Mouse (Mus musculus) stomach, embryonic 16.5 days (tissue): Measurements from ENCODE around the gene Mcur1. TPM values are rescaled to one million over a fixed set of nuclear protein-coding genes. Genes with fewer than 3 reads are reported as not detected.

ENCODE experiments used
- ATAC-seq: fragments of 200-750 bp; cut with Nextera tagmentation; 2 replicates; pipeline ENCODE4 v1.8.0; 2017; ENCODE audit warnings: moderate number of reproducible peaks, moderate TSS enrichment; ENCODE audit not compliant: insufficient read depth, low FRiP score
- H3K27ac ChIP-seq: fragments of 300-500 bp; sonication (generic); 2 replicates; pipeline ENCODE4 v1.5.1; 2014; ENCODE audit warnings: low read length
- H3K27me3 ChIP-seq: fragments of 300-500 bp; sonication (generic); 2 replicates; pipeline ENCODE4 v1.6.1; 2014; ENCODE audit warnings: low read length, control low read depth, mixed read lengths; ENCODE audit not compliant: control insufficient read depth, insufficient read depth
- H3K36me3 ChIP-seq: fragments of 300-500 bp; sonication (generic); 2 replicates; pipeline ENCODE4 v1.6.1; 2014; ENCODE audit warnings: low read length; ENCODE audit not compliant: control insufficient read depth, insufficient read depth
- H3K4me1 ChIP-seq: fragments of 300-500 bp; sonication (generic); 2 replicates; pipeline ENCODE4 v1.6.1; 2014; ENCODE audit warnings: low read length, control low read depth, mixed read lengths; ENCODE audit not compliant: control insufficient read depth, insufficient read depth
- H3K4me2 ChIP-seq: fragments of 300-500 bp; sonication (generic); 2 replicates; pipeline ENCODE4 v1.6.1; 2014; ENCODE audit warnings: low read depth, low read length, mixed read lengths
- H3K4me3 ChIP-seq: fragments of 300-500 bp; sonication (generic); replicated peaks from 2 replicates; pipeline ENCODE4 v1.5.1; 2014; ENCODE audit warnings: mild to moderate bottlenecking, low read length
- H3K9ac ChIP-seq: fragments of 300-500 bp; sonication (generic); 2 replicates; pipeline ENCODE4 v1.6.1; 2014; ENCODE audit warnings: low read length
- H3K9me3 ChIP-seq: fragments of 300-500 bp; sonication (generic); replicated peaks from 2 replicates; pipeline ENCODE4 v1.6.1; 2016; ENCODE audit warnings: low read length, control low read depth; ENCODE audit not compliant: control insufficient read depth
- WGBS: fragments of 180-500 bp; shearing (Covaris S2); extraction: QIAGEN DNeasy Blood & Tissue Kit; methylation state at CpG from one replicate; pipeline ENCODE4 v1.1.7; 2014; 5-methylcytosine and 5-hydroxymethylcytosine counted together
- polyA plus RNA-seq: library from polyadenylated mRNA; unstranded; fragments of >200 nt; fragmentation: Nextera tagmentation; extraction: Ambion mirVana; gene quantifications from 2 replicates; pipeline ENCODE4 v1.2.1, GENCODE M21; 2015

Mcur1 gene
- 10.1 and 10.6 TPM in 2 replicates for polyA plus RNA-seq

GRCm38 (mm10) chr13:43559711-43560457 is at the start of gene Mcur1:
Gene Mcur1 (minus strand): TSS chr13:43560191.
- ATAC-seq = peak; percentile 97
- H3K4me3 ChIP-seq = peak within 1 kb of the TSS; percentile 89
- no peaks in the 10 kb centered on the region for H3K9me3 ChIP-seq
- H3K27ac ChIP-seq = peak within 1 kb of the TSS; percentile 91
- peak within 1 kb of the TSS; percentile 91 for H3K9ac ChIP-seq
- no peaks in the 10 kb centered on the region for H3K27me3 ChIP-seq
- H3K4me2 ChIP-seq = peak within 1 kb of the TSS; percentile 83
- H3K4me1 ChIP-seq = peaks cover 13% of the 10 kb centered on the region
- under 1% methylated on average over 90 of the region's 100 CpGs for WGBS
- no peaks in the 10 kb centered on the region for H3K36me3 ChIP-seq

- Histone ChIP-seq H3K9me3 (no peaks in the 10 kb centered on the region), H3K4me1 (no peaks in the 10 kb centered on the region), H3K27ac (no peak overlapping the region), H3K27me3 (no peaks in the 10 kb centered on the region), H3K9ac (no peak overlapping the region), H3K4me2 (no peak overlapping the region), H3K36me3 (no peaks in the 10 kb centered on the region), H3K4me3 (no peak overlapping the region)
- no peak for ATAC-seq
- 73% methylated on average over 6 of the region's 6 CpGs for WGBS
These were observed 48.9 kb upstream of the Mcur1 start for GRCm38 (mm10) chr13:43608854-43609253.

- Histone ChIP-seq H3K27me3 (no peaks in the 10 kb centered on the region), H3K4me3 (no peak overlapping the region), H3K27ac (no peak overlapping the region), H3K9me3 (no peaks in the 10 kb centered on the region), H3K4me1 (no peaks in the 10 kb centered on the region), H3K36me3 (no peaks in the 10 kb centered on the region), H3K9ac (no peak overlapping the region), H3K4me2 (no peak overlapping the region)
- 68% methylated on average over 13 of the region's 13 CpGs for WGBS
- no peak for ATAC-seq
These were observed 43.1 kb upstream of the Mcur1 start for GRCm38 (mm10) chr13:43603042-43603441.

GRCm38 (mm10) chr13:43602440-43602839 is 42.4 kb upstream of the Mcur1 start:
- Histone ChIP-seq H3K4me2 (no peak overlapping the region), H3K4me1 (no peaks in the 10 kb centered on the region), H3K9ac (no peak overlapping the region), H3K27ac (no peak overlapping the region), H3K36me3 (no peaks in the 10 kb centered on the region), H3K4me3 (no peak overlapping the region), H3K9me3 (no peaks in the 10 kb centered on the region), H3K27me3 (no peaks in the 10 kb centered on the region)
- WGBS = 85% methylated on average over 2 of the region's 2 CpGs
- ATAC-seq = no peak

GRCm38 (mm10) chr13:43600967-43601366 is 41.0 kb upstream of the Mcur1 start:
- 91% methylated on average over 6 of the region's 6 CpGs for WGBS
- Histone ChIP-seq H3K36me3 (no peaks in the 10 kb centered on the region), H3K27me3 (no peaks in the 10 kb centered on the region), H3K4me1 (no peaks in the 10 kb centered on the region), H3K9me3 (no peaks in the 10 kb centered on the region), H3K4me3 (no peak overlapping the region), H3K4me2 (no peak overlapping the region), H3K9ac (no peak overlapping the region), H3K27ac (no peak overlapping the region)
- no peak for ATAC-seq

- Histone ChIP-seq H3K36me3 (no peaks in the 10 kb centered on the region), H3K27ac (no peak overlapping the region), H3K4me1 (no peaks in the 10 kb centered on the region), H3K4me3 (no peak overlapping the region), H3K9me3 (no peaks in the 10 kb centered on the region), H3K9ac (no peak overlapping the region), H3K4me2 (no peak overlapping the region), H3K27me3 (no peaks in the 10 kb centered on the region)
- WGBS = 67% methylated on average over 4 of the region's 4 CpGs
- no peak for ATAC-seq
These were observed 35.9 kb upstream of the Mcur1 start for GRCm38 (mm10) chr13:43595896-43596295.

- Histone ChIP-seq H3K4me2 (no peak overlapping the region), H3K9me3 (no peaks in the 10 kb centered on the region), H3K9ac (no peak overlapping the region), H3K4me3 (no peak overlapping the region), H3K27me3 (no peaks in the 10 kb centered on the region), H3K27ac (no peak overlapping the region), H3K36me3 (no peaks in the 10 kb centered on the region), H3K4me1 (no peaks in the 10 kb centered on the region)
- no peak for ATAC-seq
- 51% methylated on average over 8 of the region's 8 CpGs for WGBS
These were observed 32.7 kb upstream of the Mcur1 start for GRCm38 (mm10) chr13:43592681-43593068.

GRCm38 (mm10) chr13:43591828-43592680 is 32.1 kb upstream of the Mcur1 start:
- Histone ChIP-seq H3K4me1 (no peaks in the 10 kb centered on the region), H3K27me3 (no peaks in the 10 kb centered on the region), H3K36me3 (no peaks in the 10 kb centered on the region), H3K9ac (no peak overlapping the region), H3K4me2 (no peak overlapping the region), H3K4me3 (no peak overlapping the region), H3K9me3 (no peaks in the 10 kb centered on the region), H3K27ac (no peak overlapping the region)
- ATAC-seq = no peak
- WGBS = 69% methylated on average over 28 of the region's 28 CpGs
